Mouse (Mus musculus) ovary, postnatal 10 days (tissue): Measurements from ENCODE around the gene Selenok.

Source experiments
- DNase-seq: peaks from one replicate; pipeline ENCODE4 v3.0.0; 2022; ENCODE audit warnings: low spot score

Selenok gene

DNA sequence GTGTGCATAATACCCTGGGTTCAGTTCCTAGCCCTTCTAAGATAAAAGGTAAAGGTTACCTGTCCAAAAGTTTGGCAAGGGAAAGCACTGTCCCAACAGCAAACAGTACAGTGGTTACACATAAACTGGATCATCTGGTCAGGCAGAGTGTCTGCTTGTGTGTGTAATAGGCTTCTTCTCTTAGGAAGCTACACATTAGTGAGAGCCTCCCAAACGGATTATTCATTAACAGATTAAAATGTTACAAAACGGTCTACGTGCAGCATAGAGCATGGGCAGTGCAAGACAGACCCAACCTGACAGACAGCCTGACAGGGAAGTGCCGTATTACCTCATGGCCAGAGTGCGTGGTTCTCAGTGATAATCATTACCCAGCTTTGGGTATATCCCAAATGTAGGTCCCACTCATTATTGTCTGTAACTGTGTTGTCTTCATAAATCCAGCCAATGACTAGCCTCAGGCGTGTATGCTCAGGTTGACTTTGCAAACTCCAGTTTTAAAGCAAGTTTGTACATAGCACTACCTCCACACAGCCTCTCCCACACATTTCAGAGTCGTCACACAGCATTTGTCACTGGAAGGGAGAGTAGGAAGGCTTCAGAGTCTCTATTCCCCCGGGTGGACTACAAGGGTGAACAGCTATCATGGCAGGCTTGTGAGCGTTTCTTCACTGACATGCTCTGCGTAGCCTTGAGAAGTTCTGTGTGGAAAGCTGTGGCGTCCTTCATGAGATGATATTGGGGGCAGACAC is 28.1 kb downstream of the Selenok start:
- DNase-seq, result no peak

GRCm38 (mm10) chr14:29997345-29997744 is 29.2 kb downstream of the Selenok start:
- DNase-seq, result no peak

DNA sequence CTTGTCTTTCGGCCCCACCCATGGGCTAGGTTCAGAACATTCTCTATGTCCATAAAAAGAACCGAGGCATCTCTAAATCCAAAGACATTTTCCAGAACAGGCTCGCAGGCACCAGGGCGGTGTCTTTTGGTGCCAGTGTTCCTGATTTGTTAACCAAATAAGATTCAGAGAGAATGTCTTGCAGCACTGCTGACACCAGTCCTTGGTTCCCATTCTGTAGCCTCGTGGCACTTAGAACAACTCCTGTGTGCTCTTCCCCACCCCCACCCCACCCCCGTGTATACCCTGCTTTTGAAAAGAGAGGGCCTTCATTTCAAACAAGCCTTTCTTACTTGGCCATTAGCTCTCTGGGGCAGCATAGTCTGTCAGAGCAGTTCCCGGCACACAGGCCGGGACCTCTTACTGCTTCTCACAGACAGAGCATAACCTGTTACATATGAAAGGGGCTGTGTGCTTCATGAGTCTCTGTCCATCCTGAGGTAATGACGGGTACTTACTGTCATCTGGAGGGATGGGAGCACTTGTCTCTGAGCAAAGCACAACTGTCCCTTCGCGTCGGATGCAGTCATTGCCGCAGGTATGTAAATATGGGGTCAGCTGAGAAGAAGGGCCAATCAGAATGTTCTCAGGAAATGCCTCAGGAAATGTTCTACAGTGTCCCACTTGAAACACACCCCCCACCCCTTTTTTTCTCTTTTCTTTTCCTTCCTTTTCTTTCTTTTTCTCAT is 30.8 kb downstream of the Selenok start:
- DNase-seq, result no peak

GRCm38 (mm10) chr14:29999475-29999811 is 31.3 kb downstream of the Selenok start:
- DNase-seq, result no peak

DNA sequence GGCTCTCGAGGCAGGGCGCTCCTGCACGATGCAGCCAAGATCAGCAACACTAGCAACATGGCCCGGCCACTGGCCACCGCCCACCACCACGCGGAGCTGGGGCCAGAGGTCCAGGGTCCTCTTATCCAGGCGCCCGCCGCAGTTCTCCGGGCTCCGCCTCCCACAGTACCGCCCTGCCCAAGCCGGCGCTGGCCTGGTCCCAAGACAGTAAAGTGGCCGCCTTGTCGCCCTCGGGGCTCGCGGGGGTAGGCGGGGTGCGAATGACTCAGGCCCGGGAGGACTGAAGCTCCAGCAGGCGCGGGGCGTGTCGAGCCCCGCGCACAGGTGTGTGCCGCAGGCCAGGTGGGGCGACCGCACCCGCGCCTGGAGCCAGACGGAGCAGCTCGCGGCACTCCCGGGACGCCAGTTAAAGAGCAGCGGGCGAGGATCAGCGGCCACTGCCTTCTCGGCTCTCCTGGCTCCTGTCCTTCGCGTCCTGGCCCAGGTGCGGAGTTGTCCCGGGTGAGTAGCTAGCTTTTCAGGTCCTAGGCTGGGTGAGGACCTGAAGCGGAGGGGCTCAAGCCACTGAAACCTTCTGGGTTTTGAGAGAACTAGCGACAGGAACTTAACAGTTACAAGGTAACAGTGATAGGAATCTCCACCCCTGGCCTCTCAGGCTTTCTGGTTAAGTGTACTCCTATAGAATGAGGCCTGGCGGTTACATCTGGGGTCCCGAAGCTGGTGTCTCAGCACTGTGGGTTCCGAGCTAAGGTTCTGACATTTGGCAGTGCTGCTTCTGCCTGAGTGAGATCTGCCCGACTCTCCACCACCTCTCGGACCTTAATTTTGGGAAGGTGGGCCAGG is 40.8 kb downstream of the Selenok start, which contains the start of the genes Il17rb and Chdh:
Gene Il17rb, minus strand, starts transcription at position 164 of the 843 bp plus-strand sequence.
Gene Chdh, plus strand, starts transcription at position 291 of the 843 bp plus-strand sequence.
- no peak for DNase-seq

DNA sequence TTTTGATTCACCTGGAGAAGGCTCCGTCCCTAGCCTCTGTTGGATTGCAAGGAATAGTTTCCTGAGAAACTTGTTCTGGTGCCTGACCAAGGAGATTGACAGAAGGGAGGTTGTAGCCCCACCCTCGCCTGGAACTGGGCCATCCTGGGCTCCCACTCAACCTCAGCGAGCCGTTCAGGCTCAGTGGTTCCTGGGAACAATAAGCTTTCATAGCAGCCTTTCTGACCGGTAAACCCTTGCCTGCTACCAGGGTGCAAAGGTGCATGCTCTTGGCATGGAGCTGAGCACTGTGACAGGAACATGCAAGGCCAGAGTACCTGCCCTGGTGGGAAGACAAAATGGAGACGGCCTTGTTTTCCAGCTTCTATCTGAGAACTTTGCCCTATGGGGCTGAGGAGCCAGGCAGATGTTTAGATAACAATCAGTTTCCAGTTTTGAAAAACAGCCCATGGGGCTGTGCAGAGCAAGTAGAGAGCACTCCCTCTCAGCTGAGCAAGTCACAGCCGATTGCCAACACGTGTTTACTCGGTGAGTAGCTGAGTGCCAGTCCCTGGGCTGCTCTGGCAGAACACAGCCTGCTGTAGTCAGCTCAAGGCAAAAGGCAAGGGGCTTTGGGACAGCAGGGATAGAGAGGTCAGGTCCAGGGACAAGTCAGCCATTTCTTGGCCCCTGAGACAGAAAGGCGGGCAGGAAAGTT is 41.9 kb downstream of the Selenok start:
- DNase-seq, result peak; percentile 51

GRCm38 (mm10) chr14:30011886-30012560 is 43.9 kb downstream of the Selenok start:
- DNase-seq, result no peak

DNA sequence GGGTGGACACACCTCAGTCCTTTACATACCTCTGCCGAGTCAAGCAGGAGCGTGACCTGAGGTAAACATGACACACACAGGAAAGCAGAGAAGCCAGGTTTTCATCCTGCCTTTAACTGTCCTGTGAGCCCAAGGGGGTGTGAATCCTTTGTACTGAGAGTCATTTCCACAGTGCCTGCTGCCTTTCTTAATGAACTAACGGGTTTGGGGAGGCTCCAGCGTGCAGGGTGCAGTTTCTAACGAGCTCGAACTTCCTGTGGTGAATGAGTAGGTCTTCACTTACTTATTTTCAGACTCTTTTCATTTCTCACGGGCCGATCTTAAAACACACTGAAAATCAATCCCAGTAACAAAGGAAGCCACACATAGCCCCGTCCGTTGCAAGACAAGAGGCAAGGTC is 46.4 kb downstream of the Selenok start:
- no peak for DNase-seq

DNA sequence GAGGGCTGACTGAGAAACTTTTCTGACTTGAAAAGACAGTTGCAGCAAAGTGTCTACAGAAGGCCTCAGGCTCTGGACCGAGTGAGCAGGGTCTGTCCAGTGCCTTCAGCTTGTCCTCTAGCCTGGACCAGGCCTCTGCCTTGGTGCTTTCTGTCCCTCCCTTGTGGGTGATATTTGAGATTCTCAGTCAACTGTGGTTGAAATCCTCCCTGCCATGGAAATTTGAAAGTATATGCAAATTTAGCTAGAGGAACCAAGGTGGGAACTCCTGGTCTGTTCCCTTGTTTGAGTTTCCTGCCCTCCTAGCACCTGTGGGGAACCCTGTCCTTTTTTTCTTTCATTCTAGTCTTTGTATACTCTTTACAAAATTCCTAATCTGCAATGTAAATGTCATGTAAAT is 46.9 kb downstream of the Selenok start:
- DNase-seq, result no peak

DNA sequence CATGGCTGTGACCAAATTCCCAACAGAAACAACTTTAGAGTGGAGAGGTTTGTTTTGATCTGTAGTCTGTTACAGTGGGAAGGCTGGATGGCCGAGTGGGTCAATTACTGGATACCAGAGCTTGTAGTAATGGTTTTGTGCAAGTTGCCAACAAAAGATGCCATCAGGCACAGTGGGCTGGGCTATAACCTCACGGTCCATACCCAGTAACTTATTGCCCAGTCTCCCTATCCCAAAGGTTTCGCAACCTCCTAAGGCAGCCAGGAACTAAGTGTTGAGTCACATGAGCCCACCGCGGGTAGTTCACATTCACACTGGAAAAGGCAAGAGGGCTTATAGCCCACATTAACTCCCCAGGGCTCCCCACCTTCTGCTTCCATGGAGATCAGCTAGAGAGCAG is 48.6 kb downstream of the Selenok start:
- no peak for DNase-seq

- DNase-seq, result no peak
Measured at GRCm38 (mm10) chr14:30017794-30018462, 49.8 kb downstream of the Selenok start.

GRCm38 (mm10) chr14:30018463-30018801 is 50.3 kb downstream of the Selenok start:
- no peak for DNase-seq

GRCm38 (mm10) chr14:30018846-30019245 is 50.7 kb downstream of the Selenok start:
- DNase-seq, result no peak

DNA sequence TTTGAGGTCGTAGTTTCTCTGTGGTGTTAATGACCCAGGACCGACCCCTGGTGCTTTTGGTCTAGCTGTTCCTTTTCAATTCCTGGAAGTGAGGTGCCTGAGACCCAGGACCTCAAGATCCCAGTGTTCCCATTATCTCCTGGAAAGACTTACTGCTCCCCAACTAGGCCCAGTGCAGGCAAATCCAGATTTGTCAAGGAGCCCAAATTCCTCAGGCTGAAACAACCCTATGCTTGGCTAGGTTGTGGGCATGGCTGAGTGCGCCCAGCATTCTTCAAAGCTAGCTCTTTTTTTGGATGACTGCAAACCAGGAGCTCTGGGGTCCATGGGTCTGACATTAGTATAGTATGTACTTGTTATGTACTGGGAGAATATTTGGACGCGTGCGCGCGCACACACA is 51.3 kb downstream of the Selenok start:
- DNase-seq, result no peak

- DNase-seq, result no peak
Measured at GRCm38 (mm10) chr14:30019792-30020575, 51.9 kb downstream of the Selenok start.

GRCm38 (mm10) chr14:30022471-30022870 is 54.4 kb downstream of the Selenok start:
- no peak for DNase-seq

- no peak for DNase-seq
Measured at GRCm38 (mm10) chr14:30024387-30024786, 56.3 kb downstream of the Selenok start.
